Mouse (Mus musculus) kidney, postnatal 0 days (tissue): ENCODE measurements around the gene Nkd1. TPM values are rescaled to one million over a fixed set of nuclear protein-coding genes. Genes with fewer than 3 reads are reported as not detected.

Experiments used
- ATAC-seq: fragments of 200-750 bp; cut with Nextera tagmentation; replicated peaks from 2 replicates; pipeline ENCODE4 v1.8.0; 2017; ENCODE audit warnings: low read depth, moderate number of reproducible peaks, moderate TSS enrichment, moderate library complexity; ENCODE audit not compliant: low FRiP score
- DNase-seq: peaks from one replicate; pipeline ENCODE4 v3.0.0-alpha.2; 2016; ENCODE audit warnings: low spot score
- H3K27ac ChIP-seq: fragments of 300-500 bp; sonication (generic); 2 replicates; pipeline ENCODE4 v1.5.1; 2014; ENCODE audit warnings: mild to moderate bottlenecking
- H3K27me3 ChIP-seq: fragments of 300-500 bp; sonication (generic); 2 replicates; pipeline ENCODE4 v1.6.1; 2014; ENCODE audit warnings: low read length, mixed read lengths; ENCODE audit not compliant: insufficient read depth
- H3K36me3 ChIP-seq: fragments of 300-500 bp; sonication (generic); 2 replicates; pipeline ENCODE4 v1.6.1; 2014; ENCODE audit warnings: low read length, mixed read lengths; ENCODE audit not compliant: insufficient read depth
- H3K4me1 ChIP-seq: fragments of 300-500 bp; sonication (generic); replicated peaks from 2 replicates; pipeline ENCODE4 v1.6.1; 2014; ENCODE audit warnings: antibody characterized with exemption, low read length, mixed read lengths; ENCODE audit not compliant: insufficient read depth
- H3K4me2 ChIP-seq: fragments of 300-500 bp; sonication (generic); 2 replicates; pipeline ENCODE4 v1.6.1; 2014; ENCODE audit warnings: mild to moderate bottlenecking, low read length, moderate library complexity, mixed read lengths
- H3K4me3 ChIP-seq: fragments of 300-500 bp; sonication (generic); replicated peaks from 2 replicates; pipeline ENCODE4 v1.5.1; 2014; ENCODE audit warnings: low read depth, low read length
- H3K9ac ChIP-seq: fragments of 300-500 bp; sonication (generic); 2 replicates; pipeline ENCODE4 v1.6.1; 2014; ENCODE audit warnings: low read depth, low read length
- H3K9me3 ChIP-seq: fragments of 300-500 bp; sonication (generic); replicated peaks from 2 replicates; pipeline ENCODE4 v1.6.1; 2016; ENCODE audit warnings: low read length, inconsistent platforms, mixed read lengths
- CTCF ChIP-seq: IDR thresholded peaks from 2 replicates; pipeline ENCODE4 v1.5.1; 2016; ENCODE audit warnings: antibody characterized with exemption, low read depth, mild to moderate bottlenecking, moderate library complexity
- WGBS: fragments of 180-500 bp; shearing (Covaris S2); extraction: QIAGEN DNeasy Blood & Tissue Kit; methylation state at CpG from one replicate; pipeline ENCODE4 v1.1.7; 2014; 5-methylcytosine and 5-hydroxymethylcytosine counted together
- polyA plus RNA-seq: library from polyadenylated mRNA; unstranded; fragments of >200 nt; fragmentation: Nextera tagmentation; extraction: Ambion mirVana; gene quantifications from 2 replicates; pipeline ENCODE4 v1.2.1, GENCODE M21; 2015

The Nkd1 gene
- polyA plus RNA-seq, 1 experiment from 2014 or later, result 68.1 TPM

- Histone ChIP-seq H3K36me3 (no peaks in the 10 kb centered on the region), H3K4me1 (0 out of 2 replicates have a peak, but pooled peaks cover 14% of the 10 kb centered on the region), H3K9ac (peak overlapping the region; percentile 78), H3K27me3 (no peaks in the 10 kb centered on the region), H3K27ac (no peak overlapping the region), H3K4me2 (peak overlapping the region; percentile 96), H3K9me3 (no peaks in the 10 kb centered on the region), H3K4me3 (peak overlapping the region; percentile 70)
- DNase-seq (no peak), ATAC-seq (no peak)
- WGBS, result 18% methylated on average over 5 of the region's 5 CpGs
- TF ChIP-seq CTCF, result no peak
Measured at GRCm38 (mm10) chr8:88522433-88523030, 1.4 kb downstream of the Nkd1 start.

GRCm38 (mm10) chr8:88523621-88524020, 2.5 kb downstream of the Nkd1 start:
- 0 out of 2 replicates have a peak, but pooled peaks cover 14% of the 10 kb centered on the region for H3K4me1 ChIP-seq
- H3K27me3 ChIP-seq, result no peaks in the 10 kb centered on the region
- TF ChIP-seq CTCF, result no peak
- no peaks in the 10 kb centered on the region for H3K36me3 ChIP-seq
- no peak overlapping the region for H3K9ac ChIP-seq
- H3K4me2 ChIP-seq, result peak overlapping the region; percentile 96
- DNase-seq (peak; percentile 81), ATAC-seq (no peak)
- no peaks in the 10 kb centered on the region for H3K9me3 ChIP-seq
- H3K4me3 ChIP-seq, result peak overlapping the region; percentile 70; the same call in 1 of the 2 replicates
- no peak overlapping the region for H3K27ac ChIP-seq
- 29% methylated on average over 4 of the region's 4 CpGs for WGBS

- H3K4me3 ChIP-seq, result no peak overlapping the region
- no peak for ATAC-seq
- H3K27me3 ChIP-seq, result no peaks in the 10 kb centered on the region
- H3K36me3 ChIP-seq, result no peaks in the 10 kb centered on the region
- H3K4me2 ChIP-seq, result peak overlapping the region; percentile 96
- H3K27ac ChIP-seq, result no peak overlapping the region
- peak; percentile 50 for DNase-seq
- 0 out of 2 replicates have a peak, but pooled peaks cover 14% of the 10 kb centered on the region for H3K4me1 ChIP-seq
- H3K9ac ChIP-seq, result no peak overlapping the region
- H3K9me3 ChIP-seq, result no peaks in the 10 kb centered on the region
- no peak for TF ChIP-seq CTCF
- WGBS, result 28% methylated on average over 4 of the region's 4 CpGs
Measured at GRCm38 (mm10) chr8:88524132-88524531, 3.0 kb downstream of the Nkd1 start.

- no peak for TF ChIP-seq CTCF
- DNase-seq, result no peak
- H3K4me2 ChIP-seq, result no peak overlapping the region
- no peak overlapping the region for H3K4me3 ChIP-seq
- ATAC-seq, result no peak
- 71% methylated on average over 7 of the region's 7 CpGs for WGBS
- H3K9ac ChIP-seq, result no peak overlapping the region
- no peaks in the 10 kb centered on the region for H3K9me3 ChIP-seq
- no peaks in the 10 kb centered on the region; the same call in 1 of the 2 replicates for H3K36me3 ChIP-seq
- no peaks in the 10 kb centered on the region for H3K27me3 ChIP-seq
- H3K27ac ChIP-seq, result no peak overlapping the region
- 0 out of 2 replicates have a peak, but pooled peaks cover 14% of the 10 kb centered on the region for H3K4me1 ChIP-seq
Measured at GRCm38 (mm10) chr8:88524851-88525250, 3.7 kb downstream of the Nkd1 start.

- DNase-seq (no peak), ATAC-seq (no peak)
- Histone ChIP-seq H3K9ac (no peak overlapping the region), H3K9me3 (no peaks in the 10 kb centered on the region), H3K27me3 (no peaks in the 10 kb centered on the region), H3K27ac (no peak overlapping the region), H3K4me2 (no peak overlapping the region), H3K36me3 (no peaks in the 10 kb centered on the region; the same call in 1 of the 2 replicates), H3K4me1 (0 out of 2 replicates have a peak, but pooled peaks cover 16% of the 10 kb centered on the region), H3K4me3 (no peak overlapping the region)
- 54% methylated on average over 5 of the region's 5 CpGs for WGBS
- no peak for TF ChIP-seq CTCF
Measured at GRCm38 (mm10) chr8:88526296-88526695, 5.1 kb downstream of the Nkd1 start.

- Histone ChIP-seq H3K4me2 (no peak overlapping the region), H3K4me3 (no peak overlapping the region), H3K9me3 (no peaks in the 10 kb centered on the region), H3K27me3 (no peaks in the 10 kb centered on the region), H3K36me3 (no peaks in the 10 kb centered on the region; the same call in 1 of the 2 replicates), H3K4me1 (0 out of 2 replicates have a peak, but pooled peaks cover 13% of the 10 kb centered on the region), H3K9ac (no peak overlapping the region), H3K27ac (no peak overlapping the region)
- ATAC-seq (no peak), DNase-seq (no peak)
- TF ChIP-seq CTCF, result no peak
- WGBS, result 85% methylated on average over 9 of the region's 9 CpGs
Measured at GRCm38 (mm10) chr8:88528186-88528585, 7.0 kb downstream of the Nkd1 start.

GRCm38 (mm10) chr8:88529798-88530197, 8.6 kb downstream of the Nkd1 start:
- Histone ChIP-seq H3K4me3 (no peak overlapping the region), H3K27me3 (no peaks in the 10 kb centered on the region), H3K4me1 (0 out of 2 replicates have a peak, but pooled peaks cover 9% of the 10 kb centered on the region), H3K9ac (no peak overlapping the region), H3K9me3 (no peaks in the 10 kb centered on the region), H3K4me2 (no peak overlapping the region), H3K27ac (no peak overlapping the region), H3K36me3 (no peaks in the 10 kb centered on the region; the same call in 1 of the 2 replicates)
- 85% methylated on average over 4 of the region's 4 CpGs for WGBS
- DNase-seq, result no peak
- no peak for ATAC-seq
- TF ChIP-seq CTCF, result peak; percentile 30; the same call in 1 of the 2 replicates
